Mouse (Mus musculus) cerebellum, postnatal 25 days (tissue): ENCODE data around the gene Arl4d.
A peak's percentile ranks its signal among the peaks of the same experiment; 100 is the strongest.
"Not testable (repeated sequence)": the region's sequence is repeated elsewhere in the genome, so short reads cannot be mapped to it uniquely, and the experiment has no call there.

Experiments
- DNase-seq, 2 experiments: peaks; one replicate each; pipeline ENCODE4 v3.0.0; 2021; ENCODE audit warnings: mixed read lengths in 2 of 2

Gene Arl4d

DNA sequence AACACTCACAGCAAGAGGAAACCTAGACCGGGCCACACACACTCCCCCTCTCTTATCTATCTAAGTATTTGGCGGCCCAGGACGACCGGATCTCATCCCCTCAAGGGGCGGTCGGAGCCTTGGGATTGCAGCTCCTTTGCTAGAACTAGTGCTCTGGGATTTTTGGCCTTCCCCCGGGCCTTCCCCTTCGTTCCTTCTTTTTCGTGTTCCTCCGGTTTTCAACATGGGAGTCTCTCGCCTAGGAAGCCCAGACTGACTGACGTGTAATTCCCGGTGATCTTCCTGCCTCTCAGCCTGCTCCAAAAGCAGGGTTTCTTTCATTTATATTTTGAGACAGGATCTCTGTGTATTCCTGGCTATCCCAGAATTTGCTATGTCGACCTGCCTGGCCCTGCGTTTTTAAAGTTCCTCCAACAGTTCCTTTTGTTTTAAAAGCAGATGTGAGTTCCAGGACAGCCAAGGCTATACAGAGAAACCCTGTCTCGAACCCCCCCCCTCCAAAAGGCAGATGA is 19.0 kb upstream of the Arl4d start:
- not testable (repeated sequence) for DNase-seq

DNA sequence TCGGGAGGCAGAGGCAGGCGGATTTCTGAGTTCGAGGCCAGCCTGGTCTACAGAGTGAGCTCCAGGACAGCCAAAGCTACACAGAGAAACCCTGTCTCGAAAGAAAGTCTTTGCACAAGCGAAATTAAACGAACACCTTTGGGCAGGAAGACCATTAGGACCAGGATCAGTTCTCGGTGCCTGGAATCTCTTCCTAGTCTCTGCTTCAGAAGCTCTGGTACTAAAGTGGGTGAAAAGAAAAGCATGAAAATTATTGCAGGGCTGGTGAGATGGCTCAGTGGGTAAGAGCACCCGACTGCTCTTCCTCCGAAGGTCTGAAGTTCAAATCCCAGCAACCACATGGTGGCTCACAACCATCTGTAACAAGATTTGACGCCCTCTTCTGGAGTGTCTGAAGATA is 18.2 kb upstream of the Arl4d start:
- not testable (repeated sequence) for DNase-seq

- DNase-seq: no peak
These were observed 9.0 kb upstream of the Arl4d start for GRCm38 (mm10) chr11:101656356-101656755.

- DNase-seq: no peak
These were observed 7.8 kb upstream of the Arl4d start for GRCm38 (mm10) chr11:101657528-101657885.

DNA sequence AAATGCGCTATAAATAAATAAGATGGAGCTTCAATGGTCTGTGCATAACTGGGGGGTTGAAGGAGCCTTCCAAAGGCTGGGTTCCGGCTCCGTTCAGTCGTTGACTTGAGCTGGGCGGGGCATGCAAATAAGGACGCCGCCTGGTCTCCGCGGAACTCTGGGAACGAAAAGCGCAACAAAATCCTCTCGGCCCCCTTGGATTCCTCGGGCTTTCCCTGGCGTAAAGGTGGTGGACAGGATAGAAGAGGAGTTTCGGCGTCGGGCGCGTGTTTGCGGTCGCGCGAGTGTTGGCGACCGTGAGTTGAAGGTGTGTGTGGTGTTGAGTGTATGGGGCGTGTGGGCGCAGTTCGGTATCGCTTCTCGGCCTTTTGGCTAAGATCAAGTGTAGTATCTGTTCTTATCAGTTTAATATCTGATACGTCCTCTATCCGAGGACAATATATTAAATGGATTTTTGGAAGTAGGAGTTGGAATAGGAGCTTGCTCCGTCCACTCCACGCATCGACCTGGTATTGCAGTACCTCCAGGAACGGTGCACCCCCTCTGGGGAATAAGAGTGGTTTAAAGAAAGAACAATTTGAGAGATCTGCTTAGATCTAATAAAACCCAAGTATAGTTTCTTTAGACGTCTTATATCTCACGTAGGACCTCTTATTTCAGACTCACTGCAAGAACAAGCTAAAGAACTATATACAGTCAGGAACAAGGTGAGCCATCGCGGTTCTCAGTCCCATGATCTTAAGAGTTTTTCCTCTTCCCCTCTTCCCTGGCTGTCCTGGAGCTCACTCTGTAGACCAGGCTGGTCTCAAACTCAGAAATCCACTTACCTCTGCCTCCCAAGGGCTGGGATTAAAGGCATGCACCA is 7.2 kb upstream of the Arl4d start:
- DNase-seq: peak; percentile 89

DNA sequence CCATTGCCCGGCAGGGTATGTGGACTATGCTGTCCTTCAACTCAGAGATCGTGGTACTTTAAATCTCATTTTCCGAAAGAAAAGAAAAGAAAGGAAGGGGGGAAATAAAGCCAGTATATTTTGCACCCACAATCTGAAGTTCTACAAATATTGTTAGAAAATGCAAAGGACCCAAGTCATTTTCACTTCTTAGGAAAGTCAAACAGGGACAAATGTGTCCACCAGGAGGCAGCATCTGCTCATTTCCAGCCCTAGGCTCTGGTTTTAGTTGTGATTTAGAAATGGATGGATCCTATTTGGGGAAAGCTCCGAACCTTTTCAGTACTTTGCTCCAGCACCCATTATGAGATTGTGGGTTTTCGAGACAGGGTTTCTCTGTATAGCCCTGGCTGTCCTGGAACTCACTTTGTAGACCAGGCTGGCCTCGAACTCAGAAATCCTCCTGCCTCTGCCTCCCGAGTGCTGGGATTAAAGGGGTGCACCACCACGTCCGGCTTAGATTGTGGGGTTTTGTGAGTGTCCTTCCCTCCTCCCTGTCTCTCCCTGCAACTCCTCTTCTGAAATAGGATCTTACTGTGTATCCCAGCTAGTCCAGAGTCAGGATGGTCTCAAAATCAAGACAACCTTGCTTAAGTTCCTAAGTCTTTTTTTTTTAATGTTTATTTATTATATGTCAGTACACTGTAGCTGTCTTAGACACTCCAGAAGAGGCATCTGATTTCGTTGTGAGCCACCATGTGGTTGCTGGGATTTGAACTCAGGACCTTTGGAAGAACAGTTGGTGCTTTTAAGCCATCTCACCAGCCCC is 6.4 kb upstream of the Arl4d start:
- DNase-seq: peak; percentile 63 to 76

DNA sequence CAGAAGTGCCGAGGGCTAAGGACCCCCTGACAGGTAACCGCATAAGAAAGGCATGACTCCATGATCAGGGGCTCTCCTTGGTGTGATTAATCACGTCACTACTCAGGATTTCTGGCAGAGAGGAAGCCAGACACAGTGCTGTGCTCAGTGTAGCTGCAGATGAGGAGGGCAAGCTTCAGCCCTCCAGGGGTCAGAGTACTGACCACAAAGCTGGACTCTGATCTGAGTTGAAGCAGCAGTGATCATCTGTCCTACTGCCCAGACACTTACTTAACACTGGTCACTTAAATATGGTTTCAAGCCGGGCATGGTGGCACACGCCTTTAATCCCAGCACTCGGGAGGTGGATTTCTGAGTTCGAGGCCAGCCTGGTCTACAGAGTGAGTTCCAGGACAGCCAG is 4.2 kb upstream of the Arl4d start:
- no peak for DNase-seq

DNA sequence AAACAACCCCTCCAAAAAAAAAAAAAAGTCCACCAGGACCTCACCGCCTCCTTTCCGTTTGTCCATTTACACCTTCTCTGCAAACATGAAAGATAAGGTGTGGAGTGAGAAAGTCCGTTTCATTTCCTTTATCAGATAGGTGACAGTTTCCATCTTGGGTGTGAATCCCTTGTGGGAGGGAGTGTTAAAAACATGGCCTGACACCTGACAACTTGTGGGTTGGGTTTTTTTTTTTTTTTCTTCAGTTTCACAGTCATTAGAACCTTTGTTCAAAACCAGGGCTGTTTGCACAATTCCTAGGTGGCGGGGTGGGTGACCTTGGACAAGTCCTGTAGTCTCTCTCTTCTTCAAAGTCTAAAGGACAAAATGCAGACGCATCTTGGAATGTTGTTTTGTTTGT is 3.6 kb upstream of the Arl4d start:
- DNase-seq: no peak

GRCm38 (mm10) chr11:101663229-101664027 is 1.9 kb upstream of the Arl4d start:
- no peak for DNase-seq

- no peak for DNase-seq
These were observed 273 bp downstream of the Arl4d start for GRCm38 (mm10) chr11:101665636-101665992.

- DNase-seq: peak; percentile 45 to 55
These were observed 1.4 kb downstream of the Arl4d start for GRCm38 (mm10) chr11:101666626-101667345.

DNA sequence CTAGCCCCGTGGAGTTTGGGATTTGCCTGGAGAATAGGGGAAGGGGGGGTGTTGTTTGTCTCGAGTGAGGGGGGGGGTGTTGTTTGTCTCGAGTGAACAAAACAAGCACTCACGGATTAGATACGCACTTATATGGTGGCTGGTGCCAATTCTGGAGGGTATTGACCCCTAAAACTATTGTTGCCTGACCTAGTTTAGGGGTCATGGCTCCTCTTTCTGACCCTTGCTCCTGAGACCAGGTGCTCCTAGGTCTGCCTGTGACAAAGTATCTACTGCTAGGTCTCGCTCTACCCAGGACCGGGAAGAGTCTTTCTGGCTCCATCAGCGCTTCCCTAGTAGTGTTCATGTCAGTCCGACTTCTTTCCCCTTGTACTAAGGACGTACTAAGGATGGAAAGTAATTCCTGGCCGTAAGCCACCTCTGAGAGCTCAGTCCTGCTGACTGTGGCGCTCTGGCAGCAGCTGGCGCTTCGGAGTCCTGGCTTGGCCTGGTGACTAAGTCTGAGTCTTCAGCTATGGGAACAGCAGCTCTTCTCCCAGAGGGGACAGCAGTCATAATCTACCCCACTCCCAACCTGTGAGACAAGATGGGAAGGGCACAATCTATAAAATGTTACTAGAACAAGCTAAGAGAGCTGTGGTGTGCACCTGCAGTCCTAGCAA is 2.7 kb downstream of the Arl4d start:
- DNase-seq: peak in 1 of 2 experiments; percentile 25

DNA sequence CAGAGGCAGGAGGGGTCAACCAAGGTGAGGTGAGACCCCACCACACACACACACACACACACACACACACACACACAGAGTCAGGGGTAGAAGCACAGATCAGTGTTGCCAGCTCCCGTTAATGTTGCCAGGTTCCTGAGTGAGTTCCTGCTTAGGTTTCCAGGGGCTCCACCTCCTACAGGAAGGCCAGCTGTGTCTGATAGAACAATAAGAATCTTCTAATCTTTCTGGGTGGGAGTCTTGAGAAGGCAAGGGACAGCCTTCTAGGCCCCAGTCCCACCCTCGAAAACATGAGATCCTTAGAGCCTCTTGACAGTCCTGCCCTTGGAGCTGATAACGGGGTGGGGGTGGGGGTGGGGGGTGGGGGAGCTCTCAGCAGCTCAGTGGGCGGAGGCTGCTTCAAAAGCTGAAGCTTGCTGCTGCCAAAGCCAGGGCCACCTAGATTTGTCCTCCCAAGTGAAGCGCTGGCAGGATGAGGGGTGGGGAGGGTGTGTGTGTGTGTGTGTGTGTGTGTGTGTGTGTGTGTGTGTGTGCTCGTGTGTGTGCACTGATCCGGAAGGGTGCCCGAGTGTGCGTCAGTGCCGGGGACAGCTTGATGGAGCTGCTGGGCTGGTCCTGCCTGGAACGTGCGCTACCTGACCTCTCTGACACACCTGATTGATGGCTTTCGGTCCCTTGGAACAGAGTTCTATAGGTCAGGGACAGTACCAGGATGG is 3.4 kb downstream of the Arl4d start:
- DNase-seq: peak in 1 of 2 experiments; percentile 26

- DNase-seq: no peak
These were observed 5.0 kb downstream of the Arl4d start for GRCm38 (mm10) chr11:101670334-101670733.

GRCm38 (mm10) chr11:101671255-101671654 is 5.9 kb downstream of the Arl4d start:
- DNase-seq: no peak

DNA sequence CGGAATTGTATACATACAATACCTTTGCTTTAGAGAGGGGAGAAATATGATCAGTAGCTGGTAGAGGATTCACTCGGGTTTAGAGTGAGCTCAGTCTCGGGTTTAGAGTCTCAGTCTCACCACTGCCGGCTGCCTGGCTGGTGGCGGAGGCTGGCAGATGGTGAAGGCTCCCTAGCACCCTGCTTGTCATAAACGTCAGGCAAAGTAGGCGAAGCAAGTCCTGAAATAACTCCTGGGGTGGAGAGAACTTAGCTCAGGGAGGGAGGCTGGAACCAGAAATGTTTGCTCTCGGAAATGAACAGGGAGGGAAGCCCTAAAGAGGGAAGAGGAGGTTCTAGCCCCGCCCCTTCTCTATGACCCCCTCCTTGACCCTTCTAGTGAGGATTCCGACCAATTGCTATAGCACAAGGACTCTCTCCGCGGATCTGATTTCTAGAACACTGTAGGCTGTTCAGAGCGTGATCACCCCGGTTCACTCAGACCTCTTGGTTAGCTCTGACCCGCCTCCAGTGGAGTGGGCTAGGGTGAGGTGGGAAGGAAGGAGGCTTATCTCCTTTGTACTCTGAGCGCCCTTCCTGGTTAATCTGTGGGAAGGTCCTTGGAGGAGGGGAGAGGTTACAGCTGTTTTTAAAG is 7.8 kb downstream of the Arl4d start:
- no peak for DNase-seq

GRCm38 (mm10) chr11:101674106-101674505 is 8.8 kb downstream of the Arl4d start:
- DNase-seq: no peak

DNA sequence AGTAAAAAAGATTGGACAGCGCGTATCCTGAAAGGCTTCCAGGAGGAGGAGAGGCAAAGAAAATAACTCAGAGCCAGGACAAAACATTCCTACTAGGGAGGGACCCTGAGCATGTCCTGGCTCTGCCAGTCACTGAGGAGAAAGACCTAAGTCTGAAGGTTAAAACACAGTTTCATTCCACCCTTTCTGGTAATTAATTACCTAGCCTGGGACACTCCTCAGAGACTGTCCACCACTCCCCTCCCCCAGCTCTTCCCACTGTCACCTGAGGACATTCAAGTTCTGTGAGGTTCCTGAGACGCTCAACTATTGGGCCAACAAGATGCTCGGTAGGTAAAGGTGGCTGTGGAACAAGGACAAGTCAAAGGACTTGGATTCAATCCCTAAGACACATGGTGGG is 10.0 kb downstream of the Arl4d start:
- no peak for DNase-seq

DNA sequence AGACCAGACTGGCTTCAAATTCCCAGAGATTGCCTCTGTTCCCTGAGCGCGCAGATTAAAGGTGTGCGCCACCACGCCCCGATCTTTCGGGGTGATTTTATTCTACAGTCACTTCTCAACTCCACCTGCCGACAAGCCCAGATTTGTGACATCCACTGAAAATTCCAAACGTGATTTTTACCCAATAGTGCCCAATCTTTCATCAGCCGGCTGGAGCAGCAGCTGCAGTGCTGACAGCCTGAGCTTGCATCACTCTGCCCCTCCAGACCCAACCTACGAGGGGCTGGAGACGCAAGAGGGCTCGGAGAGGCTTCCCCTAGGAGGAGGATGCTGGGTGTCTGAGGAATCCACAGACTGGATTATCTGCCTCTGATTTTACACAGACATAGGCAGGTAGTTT is 12.3 kb downstream of the Arl4d start:
- no peak for DNase-seq

DNA sequence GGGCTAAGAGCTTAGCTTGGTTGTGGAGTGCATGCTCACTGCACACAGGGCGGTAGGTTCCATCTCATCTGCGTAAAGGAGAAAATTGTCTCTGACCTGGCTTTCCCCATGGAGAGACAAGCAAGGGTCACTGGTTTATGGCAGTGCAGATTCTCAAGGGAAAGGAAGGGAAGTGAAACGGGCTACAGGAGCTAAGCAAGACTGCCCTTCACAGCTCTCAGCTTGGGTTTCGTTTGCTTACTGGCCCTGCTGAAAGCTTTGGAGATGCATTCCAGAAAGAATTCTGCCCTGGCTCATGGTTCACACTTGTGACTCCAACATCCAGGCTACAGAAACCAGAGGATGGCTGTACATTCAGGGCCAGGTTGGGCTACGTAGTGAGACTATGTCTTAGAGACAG is 13.4 kb downstream of the Arl4d start:
- DNase-seq: no peak

DNA sequence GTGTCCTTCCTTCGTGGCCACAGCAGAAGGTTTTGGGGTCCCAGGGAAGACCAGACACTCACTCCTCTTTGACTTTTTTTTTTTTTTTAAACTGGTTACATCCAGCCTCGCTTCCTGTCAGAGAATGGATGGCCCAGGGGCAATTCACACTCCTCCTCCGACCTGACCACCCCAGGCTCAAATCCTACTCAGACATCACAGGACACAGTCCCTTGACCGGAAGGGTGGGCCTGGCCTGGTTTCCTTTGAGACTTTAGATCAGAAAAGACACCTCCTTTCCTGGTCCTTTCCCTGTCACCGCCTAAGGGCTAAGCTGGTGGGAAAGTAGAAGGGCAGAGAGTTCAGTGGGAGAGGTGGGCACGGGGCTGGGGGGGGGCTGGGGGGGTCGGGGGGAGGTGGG is 14.6 kb downstream of the Arl4d start:
- DNase-seq: no peak
